Mouse (Mus musculus): ENCODE results near the gene Ctnnd2. TPM values are rescaled to one million over a fixed set of nuclear protein-coding genes. Genes with fewer than 3 reads are reported as not detected.

Ctnnd2 gene
- total and polyA plus RNA-seq, 3 experiments, result 2.3 to 5.1 (median 3.3) TPM

DNA sequence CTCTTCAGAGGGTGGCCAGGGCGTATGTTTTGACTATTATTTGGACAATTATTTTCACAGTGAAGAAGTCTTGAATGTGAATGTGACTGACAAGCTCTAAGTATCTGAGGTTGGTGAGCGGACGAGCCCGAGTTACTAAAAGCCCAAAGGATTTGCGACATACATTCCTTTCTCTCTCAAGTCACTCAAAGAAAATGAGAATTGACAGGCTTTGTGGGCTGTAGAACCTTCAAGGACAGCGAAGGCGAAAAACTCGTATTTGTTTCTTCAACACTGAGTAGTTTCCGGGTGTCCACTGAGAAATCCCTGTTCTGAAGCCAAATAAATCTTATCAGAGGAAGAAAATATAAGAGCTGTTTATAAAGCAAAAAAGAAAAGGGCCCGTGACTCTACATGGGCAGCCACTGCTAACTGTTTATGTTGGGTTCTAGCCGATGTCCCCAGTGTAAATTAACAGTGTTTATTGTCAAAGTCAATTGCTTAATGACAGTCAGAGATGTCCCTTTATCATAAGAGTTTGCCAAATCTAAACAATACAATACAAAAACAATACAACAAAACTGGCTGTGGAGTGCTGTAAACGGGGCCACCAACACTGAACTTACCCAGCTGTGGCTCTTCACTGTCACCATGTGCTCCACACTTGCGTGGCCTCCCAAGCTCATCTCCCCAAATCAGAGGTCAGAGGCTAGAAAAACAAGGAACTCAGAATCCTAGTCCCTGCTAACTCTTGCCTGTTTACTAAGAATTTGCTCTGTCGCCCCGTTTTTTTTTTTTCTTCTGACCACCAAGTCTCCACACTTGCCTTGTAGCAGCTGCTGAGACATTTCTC is 818.2 kb downstream of the Ctnnd2 start:
- DNase-seq, result no peak

DNA sequence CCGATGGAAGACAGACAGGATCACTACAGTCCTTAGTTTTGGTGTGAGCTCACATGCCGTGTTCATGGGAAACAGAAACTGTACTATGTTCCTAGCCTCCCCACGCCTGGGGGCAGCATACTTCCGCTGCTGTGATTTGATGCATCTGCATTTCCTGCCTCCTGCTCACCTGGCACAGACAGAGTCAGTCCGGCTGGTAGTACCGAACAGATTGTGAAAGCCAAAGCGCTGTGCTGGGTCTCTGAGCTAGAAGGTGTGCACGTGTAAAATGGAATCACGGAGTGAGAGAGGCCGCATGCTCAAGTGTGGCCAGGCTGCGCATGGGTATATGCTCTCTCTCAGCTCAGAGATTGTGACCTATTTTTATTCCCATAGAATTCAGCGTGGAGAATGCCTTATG is 820.0 kb downstream of the Ctnnd2 start:
- DNase-seq, result no peak

DNA sequence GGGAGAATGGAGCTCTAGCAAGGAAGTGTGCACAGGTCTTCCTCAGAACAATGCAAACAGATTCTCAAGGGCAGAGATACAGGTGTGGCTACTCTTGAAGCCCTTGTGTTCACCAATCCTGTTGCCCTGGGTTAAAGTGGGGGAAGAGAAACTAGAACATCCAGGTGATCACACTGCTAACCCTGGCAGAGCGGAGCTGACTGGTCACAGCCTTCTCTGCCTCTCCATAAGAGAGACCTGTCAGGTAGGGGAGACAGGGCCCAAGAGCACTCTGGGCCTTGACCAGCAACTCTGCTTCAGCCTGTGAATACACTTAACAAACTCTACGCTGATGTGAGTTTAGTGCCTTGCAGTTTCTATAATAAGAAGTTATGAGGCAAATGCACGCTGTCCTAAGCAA is 820.5 kb downstream of the Ctnnd2 start:
- no peak for DNase-seq

DNA sequence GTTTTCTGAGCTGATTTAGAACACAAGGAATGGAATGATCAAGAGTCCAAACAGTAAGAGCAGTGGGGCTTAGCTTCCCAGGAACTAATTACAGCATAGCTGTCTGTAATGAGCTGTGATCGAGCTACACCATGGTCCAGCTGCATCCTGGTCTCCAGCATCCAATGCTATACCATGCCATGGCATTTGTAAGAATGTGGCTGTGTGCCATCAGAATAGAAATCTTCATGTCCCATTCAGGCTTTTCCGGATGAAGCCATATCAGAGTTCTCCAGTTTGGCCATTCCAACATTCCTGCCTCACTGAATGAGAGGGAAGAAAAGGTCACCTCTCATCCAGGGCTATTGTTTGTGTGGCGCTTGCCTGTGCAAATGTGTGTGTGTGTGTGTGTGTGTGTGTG is 823.0 kb downstream of the Ctnnd2 start:
- DNase-seq, result no peak

DNA sequence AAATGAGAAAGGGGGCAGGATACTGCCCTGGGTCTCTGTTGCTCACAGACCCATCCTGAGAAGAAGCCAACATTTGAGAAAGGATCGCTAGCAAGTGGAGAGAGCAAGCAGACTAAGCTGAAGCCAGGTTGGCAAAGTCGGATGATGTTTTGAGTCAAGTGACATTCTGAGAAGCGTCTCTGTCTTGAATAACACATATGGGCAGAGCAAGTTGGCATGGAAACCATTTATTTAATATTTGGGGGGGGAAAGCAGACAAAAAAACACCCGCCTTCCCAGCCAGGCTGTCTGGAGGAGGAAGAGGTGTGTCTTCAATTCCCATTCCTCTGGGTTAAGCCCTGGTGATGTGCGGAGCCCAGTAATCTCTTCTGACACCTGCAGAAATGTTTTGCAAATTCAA is 832.1 kb downstream of the Ctnnd2 start:
- no peak for DNase-seq

DNA sequence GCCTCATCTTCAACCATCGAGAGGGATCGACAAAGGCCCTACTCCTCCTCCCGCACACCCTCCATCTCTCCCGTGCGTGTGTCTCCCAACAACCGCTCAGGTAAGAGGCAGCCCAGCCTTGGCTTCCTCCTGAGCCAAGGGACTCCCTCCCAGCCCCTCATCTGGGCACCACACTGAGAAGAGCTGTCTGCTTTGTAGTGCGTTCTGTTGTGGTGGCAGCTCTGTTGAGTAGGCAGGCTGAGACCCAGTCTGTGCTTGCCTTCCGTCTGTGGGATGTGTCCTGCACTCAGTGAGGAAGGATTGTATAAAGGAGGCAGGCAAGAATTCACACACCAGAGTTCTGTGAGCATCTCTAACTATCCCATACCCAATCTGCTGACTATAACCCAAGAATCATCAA is 832.6 kb downstream of the Ctnnd2 start:
- no peak for DNase-seq

DNA sequence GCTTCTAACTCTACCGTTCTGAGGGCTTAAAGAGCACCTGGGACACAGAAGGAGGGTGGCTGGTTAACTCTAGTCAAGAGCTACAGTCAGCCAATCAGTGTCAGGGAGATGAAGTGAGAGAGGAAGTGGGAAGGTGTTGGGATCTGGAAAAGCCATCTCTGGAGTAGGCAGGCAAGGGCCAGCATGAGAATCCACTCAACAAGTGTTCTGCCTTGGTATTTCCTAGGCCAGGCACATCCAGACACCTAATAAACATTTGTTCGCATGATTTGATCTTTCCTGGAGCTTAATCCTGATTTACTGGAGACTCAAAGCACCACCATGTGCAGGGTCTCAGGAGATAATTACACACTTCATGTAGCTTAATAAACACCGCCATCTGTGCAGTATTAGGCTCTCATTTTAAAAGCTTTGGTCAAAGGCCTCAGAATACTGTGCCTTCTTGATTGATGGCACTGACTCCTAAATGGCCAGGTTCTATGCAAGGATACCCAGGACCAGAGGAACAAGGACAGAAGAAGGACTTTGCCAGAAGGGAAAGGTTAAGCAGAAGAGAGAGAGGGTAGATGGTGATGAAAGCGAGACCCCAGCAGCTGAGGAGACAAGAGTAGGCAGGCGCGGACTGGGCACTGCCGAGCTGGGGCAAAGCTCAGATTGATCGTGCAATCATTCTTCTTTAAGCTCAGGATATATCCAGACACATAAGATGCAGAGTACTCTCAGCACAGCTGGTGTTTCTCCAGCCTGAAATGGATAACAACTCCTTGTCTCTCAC is 833.8 kb downstream of the Ctnnd2 start:
- no peak for DNase-seq

DNA sequence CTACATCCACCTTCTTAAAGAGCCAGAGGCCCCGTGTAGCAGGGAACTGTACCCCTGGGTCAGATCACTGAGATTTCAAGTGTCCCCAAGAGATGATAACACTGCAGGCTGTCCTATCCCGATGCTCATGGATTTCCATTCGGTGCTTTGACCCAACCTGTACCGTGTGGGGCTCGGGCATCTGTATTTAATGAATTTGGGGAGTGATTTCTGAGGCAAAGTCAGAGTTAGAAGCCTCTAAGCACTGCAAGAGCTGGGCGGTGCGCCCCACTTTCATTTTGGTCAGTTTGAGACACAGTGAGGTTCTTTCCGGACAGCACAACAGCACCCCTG is 834.4 kb downstream of the Ctnnd2 start:
- no peak for DNase-seq

DNA sequence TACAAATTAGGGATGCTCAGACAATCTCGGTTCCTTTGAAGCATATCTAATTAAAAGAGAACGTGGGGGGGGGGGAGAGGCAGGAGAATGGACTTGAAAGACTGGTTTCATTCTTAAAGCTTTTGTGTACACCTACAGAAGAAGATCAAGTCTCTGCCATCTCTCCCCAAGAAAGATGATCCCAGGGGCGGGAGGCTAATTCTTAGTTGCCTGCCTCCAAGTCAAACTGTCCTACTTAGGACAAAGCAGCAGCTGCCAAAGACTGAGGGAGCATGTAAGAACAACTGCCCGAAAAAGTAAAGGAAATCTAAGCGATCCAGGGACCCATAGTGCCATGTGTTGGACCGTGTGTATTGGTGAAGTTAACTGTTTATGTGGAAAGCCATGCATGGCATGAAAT is 836.2 kb downstream of the Ctnnd2 start:
- no peak for DNase-seq

DNA sequence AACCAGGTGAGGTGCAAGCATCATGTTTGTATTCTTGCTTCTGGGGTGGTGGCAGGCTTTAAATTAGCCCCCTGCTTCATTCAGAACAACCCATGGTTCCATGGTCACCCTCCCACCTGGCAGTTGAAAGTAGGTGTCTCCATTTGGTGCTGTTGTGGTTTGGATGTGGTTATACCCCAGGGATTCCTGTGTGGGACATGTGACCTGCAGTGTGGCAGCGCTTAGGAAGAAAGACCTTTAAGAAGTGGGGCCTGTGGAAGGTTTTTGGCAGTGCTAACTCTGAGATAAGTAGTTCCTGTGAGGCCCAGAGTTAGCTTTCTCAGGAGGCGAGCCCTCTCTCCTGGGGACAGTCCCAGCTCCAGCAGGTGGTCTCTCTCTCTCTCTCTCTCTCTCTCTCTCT is 848.4 kb downstream of the Ctnnd2 start:
- no peak for DNase-seq

DNA sequence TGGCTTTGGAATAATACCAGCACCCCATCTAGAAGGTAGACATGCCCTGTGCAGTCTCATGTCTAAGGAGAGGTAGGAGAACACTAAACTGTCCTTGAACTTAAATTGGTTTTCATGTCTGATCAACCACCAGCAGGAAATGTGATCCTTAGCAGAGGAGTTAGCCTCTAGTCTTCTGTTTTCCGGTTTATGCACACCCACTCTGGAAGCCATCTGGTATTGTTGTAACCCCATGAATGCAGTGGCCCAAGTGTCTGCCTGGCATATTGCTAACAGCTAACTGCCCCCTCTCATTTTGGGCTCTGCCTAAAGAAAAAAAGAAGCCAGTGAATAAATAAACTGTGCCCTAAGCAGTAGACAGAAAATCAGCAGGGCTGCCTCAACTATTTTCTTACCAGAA is 849.6 kb downstream of the Ctnnd2 start:
- DNase-seq, result no peak

DNA sequence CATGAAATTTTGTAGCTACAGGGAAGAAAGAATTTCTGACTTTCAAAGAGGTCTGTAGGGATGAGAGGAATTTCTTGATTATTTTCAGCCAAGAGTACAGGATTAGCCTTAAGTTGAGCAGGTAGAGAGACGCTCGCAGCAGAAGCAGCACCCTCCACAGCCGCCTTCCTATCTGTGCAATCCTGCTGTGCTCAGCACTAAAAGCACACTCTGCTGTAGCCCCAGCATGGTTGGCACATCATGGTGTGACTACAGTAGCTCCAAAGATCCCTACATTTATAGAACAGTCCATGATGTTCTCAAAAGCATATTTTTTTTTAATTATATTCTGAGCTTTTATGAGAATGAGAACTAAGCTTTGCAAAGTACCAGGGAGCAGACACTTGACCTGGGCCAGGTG is 850.1 kb downstream of the Ctnnd2 start:
- DNase-seq, result no peak

DNA sequence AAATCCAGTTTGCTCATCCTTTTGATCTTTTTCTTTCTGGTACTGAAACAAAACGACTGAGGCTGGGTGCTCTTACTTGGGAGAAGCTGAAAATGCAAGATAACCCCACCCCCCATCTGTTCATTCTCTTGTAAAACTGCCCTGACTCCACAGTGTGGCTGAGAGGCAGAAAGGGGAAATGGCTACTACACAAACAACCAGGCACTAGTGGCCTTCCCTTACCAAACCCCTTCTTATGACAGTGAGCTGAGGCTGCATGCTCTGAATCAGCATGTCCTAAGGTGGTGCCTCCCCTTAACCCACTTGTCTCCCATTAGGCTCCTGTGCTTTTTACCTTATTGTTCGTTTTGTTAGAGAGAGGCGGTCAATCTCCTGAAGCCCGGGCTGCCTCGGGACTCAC is 851.4 kb downstream of the Ctnnd2 start:
- no peak for DNase-seq

DNA sequence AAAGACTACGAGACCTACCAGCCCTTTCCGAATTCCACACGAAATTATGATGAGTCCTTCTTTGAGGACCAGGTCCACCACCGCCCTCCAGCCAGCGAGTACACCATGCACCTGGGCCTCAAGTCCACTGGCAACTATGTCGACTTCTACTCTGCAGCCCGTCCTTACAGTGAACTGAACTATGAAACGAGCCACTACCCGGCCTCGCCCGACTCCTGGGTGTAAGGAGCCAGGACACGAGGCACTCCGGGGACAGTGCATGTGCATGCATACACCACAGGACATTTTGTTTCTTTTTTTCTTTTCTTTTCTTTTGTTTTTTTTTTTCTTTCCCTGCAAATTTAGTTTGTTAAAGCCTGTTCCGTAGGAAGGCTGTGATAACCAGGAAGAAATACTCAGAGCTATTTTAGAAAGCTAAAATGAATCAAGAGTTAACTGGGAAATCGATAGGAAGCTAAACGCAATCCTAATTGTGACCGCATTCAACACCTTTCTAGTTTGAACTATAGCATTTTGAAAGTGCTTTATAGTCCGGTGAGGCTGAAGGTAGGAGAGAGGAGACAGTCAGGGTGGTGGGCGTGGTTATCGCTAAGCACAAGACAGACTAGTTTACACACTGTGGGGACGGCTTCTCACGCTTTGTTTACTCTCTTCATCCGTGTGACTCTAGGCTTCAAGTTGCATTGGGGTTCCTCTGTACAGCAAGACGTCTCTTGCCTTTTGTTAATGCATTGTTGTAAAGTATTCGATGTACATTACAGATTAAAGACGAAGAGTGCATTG is 855.2 kb downstream of the Ctnnd2 start:
- no peak for DNase-seq

DNA sequence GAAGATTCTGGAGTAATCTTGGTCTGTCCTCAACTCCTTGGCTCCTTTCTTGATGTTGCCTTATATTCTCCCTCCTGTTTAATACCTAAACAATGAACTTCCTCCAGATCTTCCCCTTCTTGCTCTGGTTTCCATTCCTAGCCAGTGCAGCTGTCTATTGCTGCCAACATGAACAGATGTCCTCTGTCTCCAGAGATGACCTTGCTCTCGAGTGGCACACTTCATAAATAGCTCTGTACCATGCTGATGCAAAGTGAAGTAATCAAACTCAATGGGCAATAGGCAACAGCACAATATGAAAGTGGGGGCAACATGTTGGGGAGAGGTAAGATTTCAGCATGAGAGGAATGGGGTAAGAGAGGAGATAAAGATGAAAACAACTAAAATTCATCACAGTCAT is 872.6 kb downstream of the Ctnnd2 start:
- no peak for DNase-seq

DNA sequence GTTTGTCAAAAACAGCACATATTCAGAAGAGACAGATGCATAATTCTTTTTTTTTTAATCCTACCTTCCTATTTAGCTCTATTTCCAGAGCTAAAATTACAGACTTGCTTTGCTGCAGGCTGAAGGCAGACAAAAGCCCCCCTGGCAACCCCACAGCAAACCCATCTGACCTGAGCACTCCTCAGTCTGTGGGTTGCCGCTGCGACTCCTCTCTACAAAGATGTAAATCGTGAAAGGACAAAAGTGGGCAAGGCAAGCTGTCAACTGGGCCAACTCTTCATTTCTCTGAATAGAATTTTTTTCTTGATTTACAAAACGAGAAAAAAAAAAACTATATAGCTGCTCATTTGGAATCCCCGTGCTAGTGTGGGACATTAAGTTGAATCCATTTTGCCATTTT is 879.1 kb downstream of the Ctnnd2 start:
- no peak for DNase-seq

DNA sequence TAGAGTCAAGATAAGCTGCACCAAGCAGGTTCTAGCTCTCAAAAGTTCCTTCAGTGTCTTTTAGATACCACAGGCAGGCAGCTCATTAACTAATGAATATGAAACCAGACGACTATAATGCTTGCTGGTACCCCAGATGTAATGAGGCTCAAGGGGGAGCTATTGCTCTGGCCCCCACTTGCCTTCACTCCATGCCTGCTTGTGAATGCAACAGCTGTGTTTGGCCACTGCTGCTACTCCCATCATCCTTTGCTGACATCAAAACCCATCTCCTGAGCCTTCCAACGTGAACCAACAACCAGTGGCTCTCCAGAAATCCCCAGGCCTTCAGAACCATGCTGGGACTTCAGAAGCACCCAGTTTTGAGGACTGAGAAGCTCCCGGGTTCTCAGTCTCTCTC is 883.8 kb downstream of the Ctnnd2 start:
- DNase-seq, result no peak

DNA sequence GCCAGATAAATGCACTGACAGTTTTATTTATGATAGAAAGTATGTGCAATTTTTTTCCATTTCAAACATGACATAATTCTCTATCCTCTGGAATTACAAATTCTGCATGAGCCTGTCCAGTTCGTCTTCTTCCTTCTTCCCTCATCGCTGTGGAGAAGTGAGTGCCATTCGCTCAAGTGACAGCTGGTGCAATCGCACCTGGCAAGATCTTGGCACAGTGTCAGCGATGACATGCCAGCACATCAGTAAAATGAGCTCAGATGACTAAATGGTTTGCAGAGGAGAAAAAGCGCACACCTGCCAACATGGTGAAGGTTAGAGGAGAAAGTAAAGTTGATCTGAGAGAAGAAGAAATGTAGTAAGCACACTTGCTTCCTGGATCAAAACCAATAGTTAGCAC is 885.9 kb downstream of the Ctnnd2 start:
- no peak for DNase-seq

DNA sequence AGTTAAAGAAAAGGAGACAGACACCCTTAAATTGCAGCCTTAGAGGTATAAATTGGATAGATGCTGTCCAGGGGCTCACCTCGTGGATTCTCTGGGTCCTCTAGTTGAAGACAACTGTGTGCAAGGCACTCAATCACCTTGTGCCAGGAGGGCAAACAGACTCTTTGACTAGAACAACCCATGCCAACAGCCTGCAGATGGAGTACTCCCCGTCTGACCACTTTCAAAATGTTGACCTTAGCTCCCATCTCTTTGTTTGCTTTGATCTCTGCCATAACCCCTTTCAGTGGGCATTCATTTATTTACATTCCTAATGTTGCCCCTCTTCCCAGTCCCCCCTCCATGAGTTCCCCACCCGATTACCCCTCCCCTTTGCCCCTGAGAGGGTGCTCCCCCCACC is 891.3 kb downstream of the Ctnnd2 start:
- DNase-seq, result no peak

DNA sequence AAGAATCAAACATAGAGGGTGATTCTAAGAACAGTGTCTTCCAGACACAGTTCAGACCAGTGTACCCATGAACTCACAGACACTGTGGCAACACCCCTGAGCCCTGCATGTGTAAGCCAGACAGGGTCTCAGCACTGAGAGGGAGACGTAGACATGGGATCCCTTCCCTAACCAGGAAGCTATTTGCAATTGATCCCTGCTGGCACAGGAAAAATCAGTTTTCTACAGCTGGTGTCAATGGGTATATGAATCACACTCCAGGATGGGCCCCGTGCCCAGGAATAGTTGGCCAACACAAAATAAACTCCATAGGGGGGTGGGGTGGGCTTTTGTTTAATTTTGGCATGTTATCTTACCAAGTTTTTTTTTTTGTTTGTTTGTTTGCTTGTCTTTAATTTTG is 895.7 kb downstream of the Ctnnd2 start:
- DNase-seq, result no peak

DNA sequence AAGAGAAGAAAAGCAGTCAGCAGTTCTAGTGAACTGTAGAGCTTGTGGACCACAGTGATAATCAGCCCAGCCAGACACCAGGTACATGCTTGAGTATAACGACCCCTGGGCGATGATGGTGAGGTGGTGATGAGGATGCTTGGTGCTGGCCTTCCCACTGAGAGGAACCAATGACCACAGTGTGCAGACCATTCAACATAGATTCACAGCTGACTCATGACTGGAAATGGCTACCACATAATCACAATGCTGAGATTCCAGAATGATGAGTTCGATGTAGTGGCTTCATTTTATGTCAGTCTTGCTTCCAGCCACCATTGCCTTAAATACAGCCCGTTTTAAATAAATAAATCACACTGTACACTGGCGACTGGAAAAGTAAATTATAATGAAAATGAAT is 897.9 kb downstream of the Ctnnd2 start:
- DNase-seq, result no peak
